Mouse (Mus musculus) heart, embryonic 13.5 days (tissue): Measurements from ENCODE around the gene Gins2. TPM values are rescaled to one million over a fixed set of nuclear protein-coding genes. Genes with fewer than 3 reads are reported as not detected.

Experiments
- ATAC-seq: fragments of 200-750 bp; cut with Nextera tagmentation; 2 replicates; pipeline ENCODE4 v1.8.0; 2017; ENCODE audit warnings: moderate TSS enrichment; ENCODE audit not compliant: insufficient number of reproducible peaks, low FRiP score, low TSS enrichment; ENCODE audit errors: extremely low read depth
- H3K27ac ChIP-seq: fragments of 300-500 bp; sonication (generic); replicated peaks from 2 replicates; pipeline ENCODE4 v1.5.1; 2015; ENCODE audit warnings: moderate library complexity, mild to moderate bottlenecking, inconsistent platforms
- H3K27me3 ChIP-seq: fragments of 300-500 bp; sonication (generic); replicated peaks from 2 replicates; pipeline ENCODE4 v1.6.1; 2015; ENCODE audit warnings: mild to moderate bottlenecking, inconsistent platforms
- H3K36me3 ChIP-seq: fragments of 300-500 bp; sonication (generic); 2 replicates; pipeline ENCODE4 v1.6.1; 2015; ENCODE audit warnings: mild to moderate bottlenecking, inconsistent platforms
- H3K4me1 ChIP-seq: fragments of 300-500 bp; sonication (generic); 2 replicates; pipeline ENCODE4 v1.6.1; 2015; ENCODE audit warnings: inconsistent platforms
- H3K4me2 ChIP-seq: fragments of 300-500 bp; sonication (generic); 2 replicates; pipeline ENCODE4 v1.6.1; 2015; ENCODE audit warnings: inconsistent platforms, mild to moderate bottlenecking, moderate library complexity
- H3K4me3 ChIP-seq: fragments of 300-500 bp; sonication (generic); 2 replicates; pipeline ENCODE4 v1.5.1; 2015; ENCODE audit warnings: moderate library complexity, mild to moderate bottlenecking, inconsistent platforms
- H3K9ac ChIP-seq: fragments of 300-500 bp; sonication (generic); 2 replicates; pipeline ENCODE4 v1.6.1; 2015; ENCODE audit warnings: inconsistent platforms, mild to moderate bottlenecking, moderate library complexity
- H3K9me3 ChIP-seq: fragments of 300-500 bp; sonication (generic); 2 replicates; pipeline ENCODE4 v1.6.1; 2016; ENCODE audit warnings: inconsistent platforms
- WGBS: fragments of 180-500 bp; shearing (Covaris S2); methylation state at CpG from one replicate; pipeline ENCODE4 v1.1.7; 2015; ENCODE audit warnings: mixed read lengths; 5-methylcytosine and 5-hydroxymethylcytosine counted together
- microRNA-seq: library from miRNA; unstranded; fragments of <30 nt; microRNA quantifications from one replicate; pipeline ENCODE4, GENCODE M21; 2016
- polyA plus RNA-seq: library from polyadenylated mRNA; unstranded; fragments of >200 nt; fragmentation: Nextera tagmentation; extraction: Ambion mirVana; gene quantifications from 2 replicates; pipeline ENCODE4 v1.2.1, GENCODE M21; 2015

The Gins2 gene
- polyA plus RNA-seq, 1 experiment from 2014 or later, result 79.8 TPM

DNA sequence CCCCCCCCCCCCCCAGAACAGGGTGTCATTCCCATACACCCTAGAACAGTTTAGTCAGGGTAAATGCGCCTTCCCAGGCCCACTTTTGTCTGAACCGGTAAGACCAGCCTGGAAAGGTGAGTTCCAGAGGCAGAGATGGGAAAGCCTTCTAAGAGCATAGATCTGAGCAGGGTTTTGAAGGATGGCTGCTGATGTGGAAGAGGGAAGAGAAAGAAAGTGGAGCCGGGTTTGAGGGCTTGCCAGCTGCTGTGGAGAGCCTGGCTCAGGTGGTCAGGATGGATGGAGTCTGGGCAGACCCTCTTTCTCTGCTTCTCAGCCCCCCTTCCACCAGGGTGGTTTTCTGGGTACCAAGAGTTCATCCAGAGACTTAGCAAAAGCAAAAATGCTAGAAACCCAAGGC is 55.7 kb downstream of the Gins2 start:
- WGBS, result 60% methylated on average over 3 of the region's 3 CpGs
- Histone ChIP-seq H3K4me3 (no peak overlapping the region), H3K36me3 (no peaks in the 10 kb centered on the region), H3K9ac (peak overlapping the region; percentile 75; the same call in 1 of the 2 replicates), H3K4me2 (peak overlapping the region; percentile 62), H3K9me3 (no peaks in the 10 kb centered on the region), H3K27me3 (0 out of 2 replicates have a peak, but pooled peaks cover 3% of the 10 kb centered on the region), H3K27ac (0 out of 2 replicates have a peak overlapping the region, but pooled peaks have one; percentile 93), H3K4me1 (peaks cover 77% of the 10 kb centered on the region)
- no peak for ATAC-seq

DNA sequence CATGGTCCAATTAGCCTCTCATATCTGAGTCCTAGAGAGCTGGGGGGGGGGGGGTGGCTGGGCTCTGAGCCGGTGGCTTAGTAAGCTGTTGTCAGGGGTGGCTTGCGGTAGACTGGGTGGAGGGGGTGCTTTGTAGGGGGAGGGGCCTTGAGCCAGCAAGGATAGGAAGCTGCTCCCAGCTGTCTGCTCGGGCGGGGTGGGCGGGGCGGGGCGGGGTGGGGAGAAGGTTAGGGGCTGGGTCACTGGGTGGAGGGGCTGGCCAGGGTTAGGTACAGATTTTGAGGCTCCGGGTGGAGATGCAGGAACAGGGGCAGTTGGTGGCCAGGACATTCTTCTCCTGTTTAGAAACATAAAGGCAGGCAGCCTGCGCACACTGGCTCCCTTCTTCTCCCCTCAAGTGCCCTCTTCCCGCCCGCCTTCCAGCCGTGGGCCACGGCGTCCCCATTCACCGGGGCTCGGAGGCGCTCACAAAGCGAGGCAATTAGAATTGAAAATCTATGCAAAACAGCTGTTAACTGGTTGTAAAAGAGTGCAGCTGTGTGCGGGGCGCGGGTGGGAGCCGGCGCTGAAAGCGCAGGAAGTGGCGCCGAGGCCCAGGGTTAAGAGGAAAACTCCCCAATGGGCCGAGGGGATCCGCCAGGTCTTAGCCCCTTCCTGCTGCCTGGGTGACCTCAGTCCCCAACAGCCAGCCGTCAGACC is 56.4 kb downstream of the Gins2 start:
- peak overlapping the region; percentile 28 for H3K4me3 ChIP-seq
- H3K9me3 ChIP-seq, result no peaks in the 10 kb centered on the region
- 0 out of 2 replicates have a peak, but pooled peaks cover 3% of the 10 kb centered on the region for H3K27me3 ChIP-seq
- peak overlapping the region; percentile 62 for H3K4me2 ChIP-seq
- peak overlapping the region; percentile 93 for H3K27ac ChIP-seq
- no peak for ATAC-seq
- 10% methylated on average over 28 of the region's 29 CpGs for WGBS
- H3K36me3 ChIP-seq, result no peaks in the 10 kb centered on the region
- peaks cover 78% of the 10 kb centered on the region for H3K4me1 ChIP-seq
- peak overlapping the region; percentile 75 for H3K9ac ChIP-seq

DNA sequence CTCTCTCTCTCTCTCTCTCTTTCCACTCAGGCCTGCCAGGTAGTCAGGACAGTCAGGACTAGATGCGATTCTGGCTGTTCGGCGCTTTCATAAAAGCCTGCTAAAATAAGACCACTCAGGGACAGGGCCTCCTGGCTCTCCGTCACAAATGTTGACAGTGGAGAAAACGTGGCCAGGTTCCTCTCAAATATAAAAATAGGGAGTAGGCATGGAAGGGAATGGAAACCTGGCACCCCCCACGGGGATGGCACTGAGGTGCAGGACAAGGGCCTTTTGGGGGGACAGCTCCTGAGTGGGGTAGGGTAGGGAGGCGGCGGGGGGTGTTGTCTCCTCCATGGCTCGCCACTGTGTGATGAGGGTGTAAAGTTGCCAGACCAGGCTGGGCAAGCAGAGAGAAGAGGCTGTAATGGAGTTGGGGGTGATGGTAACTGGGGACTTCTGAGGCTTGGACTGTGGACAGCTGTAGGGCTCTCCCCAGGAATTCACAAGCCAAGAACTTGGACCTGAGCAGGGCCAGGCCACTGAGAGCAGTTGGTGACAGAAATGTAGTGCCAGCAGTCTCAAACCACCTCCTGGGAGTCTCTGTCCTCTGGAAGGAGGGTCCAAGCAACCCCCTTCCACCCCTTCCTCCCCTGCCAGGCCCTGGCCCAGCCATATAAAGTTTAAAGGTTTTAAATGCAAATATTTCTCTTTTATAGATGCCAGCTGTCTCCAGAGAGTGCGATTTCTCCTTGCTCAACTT is 57.2 kb downstream of the Gins2 start:
- Histone ChIP-seq H3K4me1 (peaks cover 85% of the 10 kb centered on the region), H3K9me3 (no peaks in the 10 kb centered on the region), H3K27ac (peak overlapping the region; percentile 93), H3K36me3 (no peaks in the 10 kb centered on the region), H3K4me3 (no peak overlapping the region), H3K4me2 (peak overlapping the region; percentile 62), H3K27me3 (0 out of 2 replicates have a peak, but pooled peaks cover 3% of the 10 kb centered on the region), H3K9ac (peak overlapping the region; percentile 75)
- no peak for ATAC-seq
- 30% methylated on average over 10 of the region's 10 CpGs for whole genome bisulfite sequencing

DNA sequence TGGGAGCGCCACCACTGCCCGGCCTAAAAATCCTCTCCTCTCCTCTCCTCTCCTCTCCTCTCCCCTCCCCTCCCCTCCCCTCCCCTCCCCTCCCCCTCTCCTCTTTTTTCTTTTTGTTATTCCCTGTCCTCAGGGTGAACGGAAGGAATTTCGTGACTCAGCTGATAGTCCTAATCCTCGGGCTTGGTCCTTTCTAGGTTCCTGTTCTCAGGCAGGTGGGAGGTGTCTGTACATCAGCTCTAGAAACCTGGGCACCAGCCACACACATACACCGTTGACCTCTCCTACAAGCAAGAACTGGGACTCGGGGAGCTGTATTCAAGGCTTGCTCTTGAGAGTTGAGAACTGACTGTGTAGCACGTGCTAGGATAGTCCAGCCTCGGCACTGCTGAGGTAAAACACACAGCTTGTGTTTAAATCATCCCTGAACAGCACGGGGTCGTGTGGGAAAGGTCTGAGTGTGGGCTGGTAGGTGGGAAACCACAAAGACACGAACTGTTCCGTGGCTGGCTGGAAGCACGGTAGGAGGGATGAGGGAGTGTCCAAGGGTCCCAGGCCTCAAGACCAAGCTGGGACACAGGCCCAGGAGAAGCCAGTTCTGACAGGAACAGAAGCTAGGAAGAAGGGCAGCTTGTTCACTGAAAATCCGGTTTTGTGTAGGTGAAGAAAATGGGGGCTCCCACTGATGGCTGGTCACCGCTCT is 58.0 kb downstream of the Gins2 start:
- Histone ChIP-seq H3K4me1 (peaks cover 85% of the 10 kb centered on the region), H3K4me2 (peak overlapping the region; percentile 18; the same call in 1 of the 2 replicates), H3K27me3 (0 out of 2 replicates have a peak, but pooled peaks cover 3% of the 10 kb centered on the region), H3K9me3 (no peaks in the 10 kb centered on the region), H3K27ac (peak overlapping the region; percentile 93), H3K4me3 (no peak overlapping the region), H3K36me3 (no peaks in the 10 kb centered on the region), H3K9ac (peak overlapping the region; percentile 65; the same call in 1 of the 2 replicates)
- ATAC-seq, result no peak
- WGBS, result 48% methylated on average over 15 of the region's 16 CpGs

DNA sequence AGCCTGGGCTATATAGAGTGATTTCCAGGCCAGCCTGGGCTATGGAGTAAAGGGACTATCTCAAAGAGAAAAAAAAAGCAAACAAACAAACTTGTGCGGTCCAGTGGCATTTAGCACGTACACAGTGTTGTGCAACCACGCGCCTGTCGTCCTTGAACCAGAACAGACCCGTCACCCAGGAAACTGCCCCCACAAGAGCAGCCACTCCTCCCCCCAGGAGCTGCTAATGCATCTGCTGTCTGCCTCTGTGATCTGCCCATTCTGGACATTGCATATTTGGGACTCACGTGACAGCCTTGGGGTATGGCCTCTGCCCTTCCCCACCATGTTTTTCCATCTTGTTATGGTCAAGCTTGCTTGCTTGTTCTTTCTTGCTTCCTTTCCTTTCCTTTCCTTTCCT is 59.9 kb downstream of the Gins2 start:
- Histone ChIP-seq H3K27ac (no peak overlapping the region), H3K4me2 (no peak overlapping the region), H3K27me3 (0 out of 2 replicates have a peak, but pooled peaks cover 3% of the 10 kb centered on the region), H3K9ac (no peak overlapping the region), H3K36me3 (no peaks in the 10 kb centered on the region), H3K4me1 (peaks cover 85% of the 10 kb centered on the region), H3K4me3 (no peak overlapping the region), H3K9me3 (no peaks in the 10 kb centered on the region)
- 56% methylated on average over 7 of the region's 7 CpGs for WGBS
- no peak for ATAC-seq

Small RNAs within 50 kb of the gene (microRNA-seq; reads per million reads assigned to microRNA genes)
- not detected for gene Mir7687

Other genes starting within 250 kb of the Gins2 start
- 3.3 and 3.6 TPM in 2 replicates for gene 1190005I06Rik, start 58.3 kb upstream of the Gins2 start, polyA plus RNA-seq
- gene Gm27021, start 78.8 kb upstream of the Gins2 start, polyA plus RNA-seq, result 2.0 and 2.3 TPM in 2 replicates
- 1,738 and 2,034 TPM in 2 replicates for gene Cox4i1, start 78.9 kb upstream of the Gins2 start, polyA plus RNA-seq
- gene Emc8, start 79.3 kb upstream of the Gins2 start, polyA plus RNA-seq, result 164 and 174 TPM in 2 replicates
- 7.1 and 7.9 TPM in 2 replicates for gene Irf8, start 147.1 kb upstream of the Gins2 start, polyA plus RNA-seq